Mouse (Mus musculus) right cerebral cortex, postnatal 36 days (tissue): ENCODE results near the gene Casp14.
"Not testable (repeated sequence)": the region's sequence is repeated elsewhere in the genome, so short reads cannot be mapped to it uniquely, and the experiment has no call there.

Source experiments
- DNase-seq, 2 experiments: peaks; one replicate each; pipeline ENCODE4 v3.0.0; 2022; ENCODE audit warnings: low spot score in 2 of 2, mixed read lengths in 1 of 2

The Casp14 gene

DNA sequence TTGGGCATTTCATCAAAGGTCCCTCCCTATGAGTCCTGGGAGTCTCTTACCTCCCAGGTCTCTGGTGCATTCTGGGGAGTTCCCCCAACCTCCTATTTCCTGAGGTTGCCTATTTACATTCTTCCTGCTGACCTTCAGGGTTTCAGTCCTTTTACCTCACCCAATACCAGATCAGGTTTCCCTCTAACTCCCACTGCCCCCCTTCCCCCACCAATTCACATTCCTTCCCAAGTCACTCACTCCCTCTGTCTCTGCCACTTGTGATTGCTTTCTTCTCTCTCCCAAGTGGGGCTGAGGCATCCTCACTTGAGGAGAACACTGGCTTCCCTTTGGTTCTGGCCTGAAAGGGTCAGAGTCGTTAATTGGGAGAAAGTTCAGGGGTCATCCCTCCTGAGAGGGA, 48.0 kb downstream of the Casp14 start:
- DNase-seq = not testable (repeated sequence)

DNA sequence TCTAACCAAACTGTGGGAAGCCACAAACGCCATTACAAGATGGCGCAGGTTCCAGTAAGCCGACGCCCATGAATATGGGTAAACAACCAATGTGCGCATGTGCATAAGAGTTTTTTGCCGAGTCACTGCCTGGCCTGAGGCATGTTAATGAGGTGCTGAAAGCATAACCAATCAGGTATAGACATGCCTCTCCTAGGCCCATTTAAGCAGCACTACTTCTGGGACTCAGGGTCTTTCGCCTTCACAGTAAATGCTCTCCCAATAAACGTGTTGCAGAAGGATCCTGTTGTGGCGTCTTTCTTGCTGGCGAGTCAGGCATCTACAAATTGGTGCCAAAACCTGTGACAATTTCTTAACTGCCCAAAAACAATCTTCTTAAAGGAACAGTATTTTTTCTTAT, 51.4 kb downstream of the Casp14 start:
- DNase-seq = not testable (repeated sequence)

DNA sequence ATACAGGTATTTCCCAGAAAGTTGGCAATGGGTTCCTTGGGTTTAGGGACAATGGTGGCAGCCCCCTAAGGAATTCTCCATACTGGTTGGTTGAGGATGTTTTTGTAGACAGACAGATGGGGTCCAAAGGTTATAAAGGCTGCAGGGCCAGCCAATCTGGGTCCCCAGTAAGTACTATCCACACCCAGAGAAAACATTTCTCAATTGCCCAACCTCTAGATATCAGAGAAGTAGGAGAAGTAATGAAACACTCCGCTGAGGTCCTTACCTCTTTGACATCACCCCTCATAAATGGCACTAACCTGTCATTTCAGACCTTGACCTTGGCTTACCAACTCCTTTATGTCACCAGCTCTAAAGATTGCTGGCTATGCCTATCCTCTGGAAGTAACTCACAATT, 53.5 kb downstream of the Casp14 start:
- no peak for DNase-seq
